Mouse (Mus musculus) MEL (cell line): ENCODE results near the gene Trim65. TPM values are rescaled to one million over a fixed set of nuclear protein-coding genes. Genes with fewer than 3 reads are reported as not detected.
"Not testable (repeated sequence)": the region's sequence is repeated elsewhere in the genome, so short reads cannot be mapped to it uniquely, and the experiment has no call there.

Experiments used
- DNase-seq: peaks from one replicate; pipeline ENCODE4 v3.0.0; 2011; ENCODE audit warnings: low read depth, low spot score
- H3K27ac ChIP-seq: 2 replicates; pipeline ENCODE4 v1.5.1; 2012; ENCODE audit warnings: low read depth, mild to moderate bottlenecking, control low read depth, low read length, moderate library complexity; ENCODE audit not compliant: control insufficient read depth
- H3K27me3 ChIP-seq, 2 experiments: fragments of 150-350 bp in 1 of 2; sonication (generic) in 1 of 2; 2 replicates each; pipeline ENCODE4 v1.6.1; 2012; ENCODE audit warnings: low read length in 2 of 2, mild to moderate bottlenecking in 2 of 2, improper control_type of control experiment in 1 of 2, moderate library complexity in 1 of 2; ENCODE audit not compliant: insufficient read depth in 2 of 2, control insufficient read depth in 1 of 2
- H3K36me3 ChIP-seq, 2 experiments: 2 replicates each; pipeline ENCODE4 v1.6.1; 2012 to 2014; ENCODE audit warnings: low read length in 2 of 2, improper control_type of control experiment in 1 of 2, inconsistent platforms in 1 of 2, mild to moderate bottlenecking in 1 of 2; ENCODE audit not compliant: insufficient read depth in 2 of 2, control insufficient read depth in 1 of 2
- H3K4me1 ChIP-seq, 2 experiments: fragments of 150-350 bp in 1 of 2; sonication (generic) in 1 of 2; 2 replicates each; pipeline ENCODE4 v1.6.1; 2012; ENCODE audit warnings: low read length in 2 of 2, improper control_type of control experiment in 1 of 2, mild to moderate bottlenecking in 1 of 2; ENCODE audit not compliant: insufficient read depth in 2 of 2, control insufficient read depth in 1 of 2
- H3K4me3 ChIP-seq, 2 experiments: fragments of 150-350 bp in 1 of 2; sonication (generic) in 1 of 2; 2 replicates each; pipeline ENCODE4 v1.5.1; 2012; ENCODE audit warnings: low read depth in 2 of 2, low read length in 2 of 2, mild to moderate bottlenecking in 2 of 2, moderate library complexity in 2 of 2, control low read depth in 1 of 2, improper control_type of control experiment in 1 of 2; ENCODE audit not compliant: control insufficient read depth in 1 of 2, insufficient read depth in 1 of 2
- H3K79me2 ChIP-seq: 2 replicates; pipeline ENCODE4 v1.6.1; 2012; ENCODE audit warnings: mild to moderate bottlenecking, low read length, moderate library complexity; ENCODE audit not compliant: control insufficient read depth, poor library complexity, insufficient read depth
- H3K9ac ChIP-seq: 2 replicates; pipeline ENCODE4 v1.6.1; 2012; ENCODE audit warnings: low read depth, mild to moderate bottlenecking, control low read depth, low read length, moderate library complexity; ENCODE audit not compliant: control insufficient read depth, poor library complexity, severe bottlenecking
- H3K9me3 ChIP-seq: fragments of 150-350 bp; sonication (generic); replicated peaks from 2 replicates; pipeline ENCODE4 v1.6.1; 2012; ENCODE audit warnings: mild to moderate bottlenecking, low read length, improper control_type of control experiment, moderate library complexity; ENCODE audit not compliant: insufficient read depth
- BHLHE40 ChIP-seq: IDR thresholded peaks from 2 replicates; pipeline ENCODE4 v1.6.1; 2012; ENCODE audit warnings: low read depth, mild to moderate bottlenecking, inconsistent platforms, low read length, improper control_type of control experiment, borderline replicate concordance
- CHD1 ChIP-seq: IDR thresholded peaks from 2 replicates; pipeline ENCODE4 v1.6.1; 2012; ENCODE audit warnings: low read depth, mild to moderate bottlenecking, inconsistent platforms, low read length, improper control_type of control experiment
- CHD2 ChIP-seq: IDR thresholded peaks from 2 replicates; pipeline ENCODE4 v1.6.1; 2011; ENCODE audit warnings: low read length, improper control_type of control experiment
- CTCF ChIP-seq, 3 experiments: IDR thresholded peaks in 2 of 3; conservative IDR thresholded peaks in 1 of 3; 2 replicates each; pipeline ENCODE4 v1.5.1; 2011 to 2012; ENCODE audit warnings: low read length in 3 of 3, low read depth in 2 of 3, mild to moderate bottlenecking in 2 of 3, improper control_type of control experiment in 1 of 3, inconsistent platforms in 1 of 3, mixed read lengths in 1 of 3, moderate library complexity in 1 of 3; ENCODE audit not compliant: control insufficient read depth in 1 of 3, insufficient read depth in 1 of 3, poor library complexity in 1 of 3, severe bottlenecking in 1 of 3
- ELF1 ChIP-seq: IDR thresholded peaks from 2 replicates; pipeline ENCODE4 v1.6.1; 2014; ENCODE audit warnings: low read depth, mild to moderate bottlenecking, inconsistent platforms, low read length, improper control_type of control experiment, moderate library complexity
- GATA1 ChIP-seq: IDR thresholded peaks from 2 replicates; pipeline ENCODE4 v1.6.1; 2011; ENCODE audit warnings: low read depth, low read length, improper control_type of control experiment
- JUND ChIP-seq: IDR thresholded peaks from 2 replicates; pipeline ENCODE4 v1.6.1; 2011; ENCODE audit warnings: low read depth, mild to moderate bottlenecking, improper control_type of control experiment, low read length
- KAT2A ChIP-seq: conservative IDR thresholded peaks from 2 replicates; pipeline ENCODE4 v1.6.1; 2012; ENCODE audit warnings: low read depth, low read length, improper control_type of control experiment, inconsistent platforms
- MAFK ChIP-seq: IDR thresholded peaks from 2 replicates; pipeline ENCODE4 v1.6.1; 2011; ENCODE audit warnings: low read depth, mild to moderate bottlenecking, low read length, improper control_type of control experiment, borderline replicate concordance
- MXI1 ChIP-seq: IDR thresholded peaks from 2 replicates; pipeline ENCODE4 v1.6.1; 2011; ENCODE audit warnings: mild to moderate bottlenecking, low read depth, low read length, improper control_type of control experiment
- MYB ChIP-seq: IDR thresholded peaks from 2 replicates; pipeline ENCODE4 v1.6.1; 2011; ENCODE audit warnings: mild to moderate bottlenecking, low read depth, low read length, improper control_type of control experiment
- MYC ChIP-seq: IDR thresholded peaks from 2 replicates; pipeline ENCODE4 v1.6.1; 2011; ENCODE audit warnings: low read depth, mild to moderate bottlenecking, low read length, improper control_type of control experiment, moderate library complexity
- NRF1 ChIP-seq: IDR thresholded peaks from 2 replicates; pipeline ENCODE4 v1.6.1; 2014; ENCODE audit warnings: low read depth, mild to moderate bottlenecking, inconsistent platforms, low read length, improper control_type of control experiment, moderate library complexity; ENCODE audit not compliant: poor library complexity, insufficient read depth, severe bottlenecking
- POLR2A ChIP-seq, 2 experiments: IDR thresholded peaks; 2 replicates each; pipeline ENCODE4 v1.6.1; 2011 to 2012; ENCODE audit warnings: low read length in 2 of 2, mild to moderate bottlenecking in 2 of 2, control low read depth in 1 of 2, improper control_type of control experiment in 1 of 2, low read depth in 1 of 2, moderate library complexity in 1 of 2; ENCODE audit not compliant: control insufficient read depth in 1 of 2, insufficient read depth in 1 of 2, poor library complexity in 1 of 2
- POLR2AphosphoS2 ChIP-seq: IDR thresholded peaks from 2 replicates; pipeline ENCODE4 v1.6.1; 2011; ENCODE audit warnings: low read length, improper control_type of control experiment
- POLR2AphosphoS5 ChIP-seq: IDR thresholded peaks from 2 replicates; pipeline ENCODE4 v1.6.1; 2012; ENCODE audit warnings: low read depth, borderline replicate concordance, mild to moderate bottlenecking, inconsistent platforms, low read length, moderate library complexity, mixed read lengths
- RAD21 ChIP-seq: IDR thresholded peaks from 2 replicates; pipeline ENCODE4 v1.6.1; 2011; ENCODE audit warnings: mild to moderate bottlenecking, low read depth, low read length, improper control_type of control experiment
- RCOR1 ChIP-seq: IDR thresholded peaks from 2 replicates; pipeline ENCODE4 v1.6.1; 2012; ENCODE audit warnings: low read depth, mild to moderate bottlenecking, inconsistent platforms, low read length, improper control_type of control experiment
- SMC3 ChIP-seq: IDR thresholded peaks from 2 replicates; pipeline ENCODE4 v1.6.1; 2011; ENCODE audit warnings: low read depth, low read length, improper control_type of control experiment
- TAL1 ChIP-seq: IDR thresholded peaks from 2 replicates; pipeline ENCODE4 v1.6.1; 2012; ENCODE audit warnings: mild to moderate bottlenecking, inconsistent platforms, low read length, moderate library complexity, mixed read lengths
- TBP ChIP-seq: IDR thresholded peaks from 2 replicates; pipeline ENCODE4 v1.8.0; 2011; ENCODE audit warnings: low read depth, low read length, improper control_type of control experiment
- TCF12 ChIP-seq: IDR thresholded peaks from 2 replicates; pipeline ENCODE4 v1.6.1; 2014; ENCODE audit warnings: low read depth, mild to moderate bottlenecking, inconsistent platforms, low read length, improper control_type of control experiment, moderate library complexity
- USF1 ChIP-seq: IDR thresholded peaks from 2 replicates; pipeline ENCODE4 v1.6.1; 2014; ENCODE audit warnings: low read depth, mild to moderate bottlenecking, inconsistent platforms, low read length, improper control_type of control experiment, moderate library complexity
- ZC3H11A ChIP-seq: IDR thresholded peaks from 2 replicates; pipeline ENCODE4 v1.6.1; 2012; ENCODE audit warnings: low read depth, mild to moderate bottlenecking, inconsistent platforms, low read length, improper control_type of control experiment
- polyA plus RNA-seq, 2 experiments: library from polyadenylated mRNA; stranded (reverse) in 1 of 2; unstranded in 1 of 2; fragments of >175 nt in 1 of 2; fragments of >200 nt in 1 of 2; gene quantifications; 2 replicates each; pipeline versions ENCODE4 v1.2.1 to v1.2.4; 2012; ENCODE audit warnings: low replicate concordance in 2 of 2, low read depth in 1 of 2; ENCODE audit not compliant: insufficient read length in 2 of 2, insufficient read depth in 1 of 2, missing spikeins in 1 of 2
- total RNA-seq: library from RNA; depleted of rRNA; stranded (reverse); fragments of 300-350 nt; gene quantifications from 2 replicates; pipeline ENCODE4 v1.2.3, GENCODE M21; 2012

Trim65 gene
- total and polyA plus RNA-seq, 3 experiments, result 8.8 to 10.7 TPM; not detected in 1

- H3K79me2 ChIP-seq, H3K4me3 ChIP-seq, H3K9me3 ChIP-seq, H3K4me1 ChIP-seq, H3K27ac ChIP-seq, H3K9ac ChIP-seq, H3K27me3 ChIP-seq: not testable (repeated sequence)
- DNase-seq, result peak; percentile 64
- H3K36me3 ChIP-seq, result peaks cover 0 to 16% of the 10 kb centered on the region in 2 experiments; a peak in 2 of 4 replicates
- TF ChIP-seq POLR2A (IDR thresholded peaks at IDR 0.05; ENCODE audit: control insufficient read depth in 1 of 2, insufficient read depth in 1 of 2, low read depth in 1 of 2, low read length in 2 of 2, poor library complexity in 1 of 2) (peak in 1 of 2 experiments; percentile 42; a peak in 1 of 4 replicates), TBP (peak; percentile 80)
Measured at GRCm38 (mm10) chr11:116121731-116122245, 9.1 kb downstream of the Trim65 start.

GRCm38 (mm10) chr11:116117819-116118218 lies 13.1 kb downstream of the Trim65 start:
- H3K36me3 ChIP-seq, result peaks cover 0 to 4% of the 10 kb centered on the region in 2 experiments; a peak in 1 of 4 replicates
- H3K4me1 ChIP-seq, result no peaks in the 10 kb centered on the region
- no peak overlapping the region for H3K4me3 ChIP-seq
- TF ChIP-seq MAFK (no peak), ZC3H11A (no peak), SMC3 (peak; percentile 47), RAD21 (peak; percentile 31), MYC (no peak), CTCF (IDR thresholded peaks at IDR 0.05 in 2 of 3, conservative IDR thresholded peaks at IDR 0.05 in 1 of 3; ENCODE audit: control insufficient read depth in 1 of 3, insufficient read depth in 1 of 3, low read depth in 2 of 3, low read length in 3 of 3, poor library complexity in 1 of 3, severe bottlenecking in 1 of 3) (peak; percentile 42 to 64 (median 59); a peak in 5 of 6 replicates), ELF1 (no peak)
- TF ChIP-seq, all 39 proteins: peak for 3
- no peaks in the 10 kb centered on the region for H3K79me2 ChIP-seq
- no peaks in the 10 kb centered on the region for H3K9me3 ChIP-seq
- no peak overlapping the region for H3K27ac ChIP-seq
- DNase-seq, result peak; percentile 73
- H3K27me3 ChIP-seq, result no peaks in the 10 kb centered on the region
- no peak overlapping the region for H3K9ac ChIP-seq

GRCm38 (mm10) chr11:116117241-116117640 lies 13.7 kb downstream of the Trim65 start:
- TF ChIP-seq POLR2AphosphoS2 (no peak), GATA1 (no peak), CTCF (IDR thresholded peaks at IDR 0.05 in 2 of 3, conservative IDR thresholded peaks at IDR 0.05 in 1 of 3; ENCODE audit: control insufficient read depth in 1 of 3, insufficient read depth in 1 of 3, low read depth in 2 of 3, low read length in 3 of 3, poor library complexity in 1 of 3, severe bottlenecking in 1 of 3) (no peak), RCOR1 (no peak), TAL1 (no peak), MXI1 (no peak), BHLHE40 (no peak), POLR2AphosphoS5 (no peak), USF1 (no peak), NRF1 (no peak), MAFK (no peak), KAT2A (no peak), JUND (no peak), TCF12 (no peak), ELF1 (no peak), CHD2 (no peak), MYB (no peak), CHD1 (no peak)
- Histone ChIP-seq H3K9me3 (no peaks in the 10 kb centered on the region), H3K79me2 (no peaks in the 10 kb centered on the region), H3K27ac (no peak overlapping the region), H3K9ac (no peak overlapping the region), H3K36me3 (peaks cover 0 to under 1% of the 10 kb centered on the region in 2 experiments; a peak in 1 of 4 replicates), H3K27me3 (no peaks in the 10 kb centered on the region), H3K4me3 (no peak overlapping the region), H3K4me1 (no peaks in the 10 kb centered on the region)
- DNase-seq, result no peak
